ENCODE assay signal across 19 mouse cellular contexts in the genomic region with DNA sequence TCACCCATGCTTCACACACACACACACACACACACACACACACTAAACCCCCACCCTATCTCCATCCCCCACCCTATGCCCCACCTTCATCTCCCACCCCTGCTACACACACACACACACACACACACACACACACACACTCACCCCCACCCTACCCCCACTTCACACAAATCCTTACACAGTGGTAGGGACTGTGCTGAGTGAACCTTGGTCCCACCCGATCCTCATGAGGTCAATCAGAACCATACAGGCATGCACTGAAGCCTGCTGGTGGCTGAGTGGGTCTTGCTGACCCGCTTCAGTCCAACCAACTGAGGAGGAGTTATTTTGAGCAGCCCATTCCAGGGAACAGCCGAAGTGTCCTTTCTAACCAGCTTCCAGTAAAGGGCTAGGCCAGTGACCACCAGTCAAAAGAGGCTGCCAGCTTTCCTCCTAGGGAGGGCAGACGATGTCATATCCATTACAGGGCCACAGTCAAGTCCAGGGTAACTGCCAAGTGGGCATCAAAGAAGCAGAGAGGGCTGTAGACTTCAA. TPM values are rescaled to one million over a fixed set of nuclear protein-coding genes. Genes with fewer than 3 reads are reported as not detected.
DNase-seq lines count a peak whose midpoint lies in the region; ATAC-seq and TF ChIP-seq lines count a peak whose summit lies in the region.
"Had no signal": no experiment of that assay in that cellular context is flagged by ENCODE, and none has a peak within 500 bp of the region (broad histone marks: within the 10 kb centered on the region; RNA-seq: fewer than 3 reads in every experiment).

No protein-coding gene starts in this region.

- no peak overlapping the region for H3K4me2 ChIP-seq in embryonic facial prominence, embryonic 11.5 days (ENCODE audit: low read depth, low read length)
- no peak overlapping the region for H3K4me2 ChIP-seq in hindbrain, postnatal 0 days (ENCODE audit: low read depth, low read length)
- H3K4me2 ChIP-seq in hindbrain, embryonic 12.5 days (replicated peaks), result no peak overlapping the region
- H3K4me2 ChIP-seq in midbrain, embryonic 13.5 days (replicated peaks), result no peak overlapping the region
- no peak overlapping the region for H3K4me2 ChIP-seq in midbrain, embryonic 11.5 days
- H3K4me2 ChIP-seq in midbrain, postnatal 0 days (ENCODE audit: low read depth, low read length, poor library complexity, severe bottlenecking), result no peak overlapping the region
- H3K4me2 ChIP-seq: heart, embryonic 15.5 days had no signal

- H3K4me1 ChIP-seq in embryonic facial prominence, embryonic 11.5 days (ENCODE audit: control insufficient read depth, insufficient read depth, low read length), result no peaks in the 10 kb centered on the region
- H3K4me1 ChIP-seq in embryonic facial prominence, embryonic 10.5 days, result peaks cover 5% of the 10 kb centered on the region; the same call in 1 of the 2 replicates
- H3K4me1 ChIP-seq in hindbrain, postnatal 0 days (ENCODE audit: insufficient read depth, low read length), result no peaks in the 10 kb centered on the region
- no peaks in the 10 kb centered on the region for H3K4me1 ChIP-seq in hindbrain, embryonic 12.5 days
- no peaks in the 10 kb centered on the region for H3K4me1 ChIP-seq in midbrain, embryonic 13.5 days (replicated peaks)
- H3K4me1 ChIP-seq in midbrain, embryonic 11.5 days (ENCODE audit: control insufficient read depth, insufficient read depth, low read length), result no peaks in the 10 kb centered on the region
- no peaks in the 10 kb centered on the region for H3K4me1 ChIP-seq in midbrain, postnatal 0 days (ENCODE audit: insufficient read depth, low read length)

- no peak overlapping the region for H3K27ac ChIP-seq in embryonic facial prominence, embryonic 11.5 days (replicated peaks; ENCODE audit: low read depth, low read length)
- no peak overlapping the region for H3K27ac ChIP-seq in embryonic facial prominence, embryonic 10.5 days (replicated peaks)
- H3K27ac ChIP-seq in hindbrain, postnatal 0 days, result no peak overlapping the region
- H3K27ac ChIP-seq in hindbrain, embryonic 12.5 days, result no peak overlapping the region
- no peak overlapping the region for H3K27ac ChIP-seq in midbrain, embryonic 13.5 days
- H3K27ac ChIP-seq in midbrain, embryonic 11.5 days (ENCODE audit: low read depth, low read length), result no peak overlapping the region
- H3K27ac ChIP-seq in midbrain, postnatal 0 days (ENCODE audit: low read depth, low read length), result no peak overlapping the region
- H3K27ac ChIP-seq: heart, embryonic 15.5 days had no signal

- no peak overlapping the region for H3K4me3 ChIP-seq in embryonic facial prominence, embryonic 11.5 days (ENCODE audit: low read depth, low read length)
- H3K4me3 ChIP-seq in embryonic facial prominence, embryonic 10.5 days, result no peak overlapping the region
- H3K4me3 ChIP-seq in hindbrain, postnatal 0 days (ENCODE audit: low read length), result no peak overlapping the region
- no peak overlapping the region for H3K4me3 ChIP-seq in hindbrain, embryonic 12.5 days
- H3K4me3 ChIP-seq in midbrain, embryonic 13.5 days (replicated peaks), result no peak overlapping the region
- no peak overlapping the region for H3K4me3 ChIP-seq in midbrain, embryonic 11.5 days (ENCODE audit: low read depth, low read length)
- H3K4me3 ChIP-seq in midbrain, postnatal 0 days (ENCODE audit: low read depth, low read length), result no peak overlapping the region
- H3K4me3 ChIP-seq: heart, embryonic 15.5 days; myocyte had no signal

- peak; percentile 74 for ATAC-seq in embryonic facial prominence, embryonic 11.5 days (replicated peaks; ENCODE audit: insufficient number of reproducible peaks, low FRiP score, low TSS enrichment, low read depth)
- peak; percentile 61 for ATAC-seq in hindbrain, postnatal 0 days
- ATAC-seq in hindbrain, embryonic 12.5 days (ENCODE audit: low FRiP score), result no peak
- peak; percentile 62 for ATAC-seq in midbrain, embryonic 13.5 days
- ATAC-seq in midbrain, embryonic 11.5 days (ENCODE audit: low FRiP score), result no peak; the same call in 1 of the 2 replicates
- ATAC-seq in midbrain, postnatal 0 days (ENCODE audit: low FRiP score), result peak; percentile 39; the same call in 1 of the 2 replicates
- ATAC-seq: activated CD4-positive, CD25-positive, alpha-beta regulatory T cell, adult 4 months had no signal

- H3K9ac ChIP-seq in embryonic facial prominence, embryonic 11.5 days (replicated peaks; ENCODE audit: low read length), result no peak overlapping the region
- no peak overlapping the region for H3K9ac ChIP-seq in hindbrain, postnatal 0 days (replicated peaks; ENCODE audit: low read length)
- H3K9ac ChIP-seq in hindbrain, embryonic 12.5 days, result no peak overlapping the region
- no peak overlapping the region for H3K9ac ChIP-seq in midbrain, embryonic 13.5 days (replicated peaks)
- H3K9ac ChIP-seq in midbrain, embryonic 11.5 days (ENCODE audit: low read length), result no peak overlapping the region
- H3K9ac ChIP-seq in midbrain, postnatal 0 days (replicated peaks; ENCODE audit: low read length, poor library complexity, severe bottlenecking), result no peak overlapping the region
- H3K9ac ChIP-seq: heart, embryonic 15.5 days had no signal

- 78% methylated on average over 4 of the region's 4 CpGs for WGBS in embryonic facial prominence, embryonic 11.5 days
- WGBS in embryonic facial prominence, embryonic 10.5 days, result 77% methylated on average over 4 of the region's 4 CpGs
- WGBS in hindbrain, postnatal 0 days, result 71% methylated on average over 4 of the region's 4 CpGs
- WGBS in hindbrain, embryonic 12.5 days, result 84% methylated on average over 4 of the region's 4 CpGs
- 85% methylated on average over 4 of the region's 4 CpGs for WGBS in midbrain, embryonic 13.5 days
- 80% methylated on average over 4 of the region's 4 CpGs for WGBS in midbrain, embryonic 11.5 days
- WGBS in midbrain, postnatal 0 days, result 78% methylated on average over 4 of the region's 4 CpGs

- no peaks in the 10 kb centered on the region for H3K36me3 ChIP-seq in embryonic facial prominence, embryonic 11.5 days (replicated peaks; ENCODE audit: control insufficient read depth, insufficient read depth, low read depth, low read length)
- no peaks in the 10 kb centered on the region for H3K36me3 ChIP-seq in embryonic facial prominence, embryonic 10.5 days (replicated peaks)
- H3K36me3 ChIP-seq in hindbrain, postnatal 0 days (ENCODE audit: insufficient read depth, low read length), result no peaks in the 10 kb centered on the region
- H3K36me3 ChIP-seq in hindbrain, embryonic 12.5 days, result no peaks in the 10 kb centered on the region
- H3K36me3 ChIP-seq in midbrain, embryonic 13.5 days, result no peaks in the 10 kb centered on the region
- H3K36me3 ChIP-seq in midbrain, embryonic 11.5 days (ENCODE audit: control insufficient read depth, insufficient read depth, low read length), result no peaks in the 10 kb centered on the region
- no peaks in the 10 kb centered on the region for H3K36me3 ChIP-seq in midbrain, postnatal 0 days (ENCODE audit: insufficient read depth, low read length)
- H3K36me3 ChIP-seq: heart, embryonic 15.5 days had no signal

- H3K27me3 ChIP-seq in embryonic facial prominence, embryonic 11.5 days (ENCODE audit: control insufficient read depth, insufficient read depth, low read length), result no peaks in the 10 kb centered on the region
- H3K27me3 ChIP-seq in embryonic facial prominence, embryonic 10.5 days (replicated peaks; ENCODE audit: low read depth, poor library complexity, severe bottlenecking), result no peaks in the 10 kb centered on the region
- H3K27me3 ChIP-seq in hindbrain, postnatal 0 days (ENCODE audit: insufficient read depth, low read length), result no peaks in the 10 kb centered on the region
- 0 out of 2 replicates have a peak, but pooled peaks cover 4% of the 10 kb centered on the region for H3K27me3 ChIP-seq in hindbrain, embryonic 12.5 days
- H3K27me3 ChIP-seq in midbrain, embryonic 13.5 days, result no peaks in the 10 kb centered on the region
- H3K27me3 ChIP-seq in midbrain, embryonic 11.5 days (ENCODE audit: control insufficient read depth, insufficient read depth, low read length), result no peaks in the 10 kb centered on the region
- H3K27me3 ChIP-seq in midbrain, postnatal 0 days (ENCODE audit: insufficient read depth, low read length), result no peaks in the 10 kb centered on the region
- H3K27me3 ChIP-seq: heart, embryonic 15.5 days had no signal

- TF ChIP-seq CTCF in hindbrain, postnatal 0 days (IDR thresholded peaks at IDR 0.05; ENCODE audit: low read depth), result no peak
- TF ChIP-seq CTCF in midbrain, postnatal 0 days (IDR thresholded peaks at IDR 0.05), result no peak

- DNase-seq in embryonic facial prominence, embryonic 11.5 days (ENCODE audit: low spot score), result no peak
- DNase-seq in embryonic facial prominence, embryonic 10.5 days (ENCODE audit: low spot score), result no peak
- DNase-seq in hindbrain, postnatal 0 days (ENCODE audit: low spot score), result no peak
- DNase-seq in midbrain, embryonic 11.5 days (ENCODE audit: low spot score, missing footprints), result no peak
- peak; percentile 17 for DNase-seq in midbrain, postnatal 0 days (ENCODE audit: low spot score)
- DNase-seq in thymus, postnatal 14 days, result no peak
- DNase-seq: adrenal gland, postnatal 25 days; cerebellum, adult 9-10 months; kidney, postnatal 10 days; liver; lung, adult 18-20 months had no signal

- H3K9me3 ChIP-seq in embryonic facial prominence, embryonic 11.5 days (replicated peaks; ENCODE audit: control insufficient read depth, low read length), result no peaks in the 10 kb centered on the region
- H3K9me3 ChIP-seq in embryonic facial prominence, embryonic 10.5 days, result no peaks in the 10 kb centered on the region
- H3K9me3 ChIP-seq in hindbrain, postnatal 0 days (ENCODE audit: low read length), result no peaks in the 10 kb centered on the region
- H3K9me3 ChIP-seq in hindbrain, embryonic 12.5 days (replicated peaks), result 0 out of 2 replicates have a peak, but pooled peaks cover 3% of the 10 kb centered on the region
- H3K9me3 ChIP-seq in midbrain, embryonic 13.5 days, result no peaks in the 10 kb centered on the region
- no peaks in the 10 kb centered on the region for H3K9me3 ChIP-seq in midbrain, embryonic 11.5 days (ENCODE audit: control insufficient read depth, low read length)
- no peaks in the 10 kb centered on the region for H3K9me3 ChIP-seq in midbrain, postnatal 0 days (ENCODE audit: low read length)
- H3K9me3 ChIP-seq: heart, embryonic 15.5 days had no signal

RNA-seq across cellular contexts. Expression of gene Mepe, which starts 3.3 kb away (rescaled TPM):
- polyA plus RNA-seq in embryonic facial prominence, embryonic 11.5 days (2014; fragmentation: Nextera tagmentation; extraction: Ambion mirVana), result not detected in 2 replicates
- not detected in 2 replicates for polyA plus RNA-seq in embryonic facial prominence, embryonic 10.5 days (2016; fragmentation: Nextera tagmentation; extraction: Ambion mirVana)
- total RNA-seq in hindbrain, postnatal 0 days (2014; rRNA removed), result not detected in 2 replicates
- polyA plus RNA-seq in hindbrain, postnatal 0 days (2015; fragmentation: Nextera tagmentation; extraction: Ambion mirVana), result not detected in 2 replicates
- not detected in 2 replicates for polyA plus RNA-seq in hindbrain, embryonic 12.5 days (2016; fragmentation: Nextera tagmentation; extraction: Ambion mirVana)
- polyA plus RNA-seq in midbrain, embryonic 13.5 days (2015; fragmentation: Nextera tagmentation; extraction: Ambion mirVana), result not detected in 2 replicates
- not detected in 2 replicates for polyA plus RNA-seq in midbrain, embryonic 11.5 days (2014; fragmentation: Nextera tagmentation; extraction: Ambion mirVana)
- not detected in 2 replicates for total RNA-seq in midbrain, postnatal 0 days (2014; rRNA removed)
- not detected in 2 replicates for polyA plus RNA-seq in midbrain, postnatal 0 days (2015; fragmentation: Nextera tagmentation; extraction: Ambion mirVana)
- total RNA-seq: adrenal gland, postnatal 25 days; gastrocnemius, adult 18-20 months; granulocyte monocyte progenitor cell, adult 5-6 weeks; megakaryocyte progenitor cell, adult 5-6 weeks had no signal
- polyA plus RNA-seq: activated CD4-positive, CD25-positive, alpha-beta regulatory T cell, adult 4 months; heart, embryonic 15.5 days; myocyte had no signal

RNA-seq across cellular contexts. Expression of gene Ibsp, which starts 29.4 kb away (rescaled TPM):
- 0.10 and 0.32 TPM in 2 replicates for polyA plus RNA-seq in embryonic facial prominence, embryonic 11.5 days (2014; fragmentation: Nextera tagmentation; extraction: Ambion mirVana)
- polyA plus RNA-seq in embryonic facial prominence, embryonic 10.5 days (2016; fragmentation: Nextera tagmentation; extraction: Ambion mirVana), result 0.20 and 0.28 TPM in 2 replicates
- total RNA-seq in hindbrain, postnatal 0 days (2014; rRNA removed), result 0.37 TPM in 1 of 2 replicates, not detected in the other
- polyA plus RNA-seq in hindbrain, postnatal 0 days (2015; fragmentation: Nextera tagmentation; extraction: Ambion mirVana), result 0.20 TPM in 1 of 2 replicates, not detected in the other
- polyA plus RNA-seq in hindbrain, embryonic 12.5 days (2016; fragmentation: Nextera tagmentation; extraction: Ambion mirVana), result 0.14 TPM in 1 of 2 replicates, not detected in the other
- polyA plus RNA-seq in midbrain, embryonic 13.5 days (2015; fragmentation: Nextera tagmentation; extraction: Ambion mirVana), result 0.12 TPM in 1 of 2 replicates, not detected in the other
- polyA plus RNA-seq in midbrain, embryonic 11.5 days (2014; fragmentation: Nextera tagmentation; extraction: Ambion mirVana), result not detected in 2 replicates
- 0.16 TPM in 1 of 2 replicates, not detected in the other for total RNA-seq in midbrain, postnatal 0 days (2014; rRNA removed)
- polyA plus RNA-seq in midbrain, postnatal 0 days (2015; fragmentation: Nextera tagmentation; extraction: Ambion mirVana), result 0.10 TPM in 1 of 2 replicates, not detected in the other
- total RNA-seq: adrenal gland, postnatal 25 days; gastrocnemius, adult 18-20 months; megakaryocyte progenitor cell, adult 5-6 weeks had no signal
- polyA plus RNA-seq: activated CD4-positive, CD25-positive, alpha-beta regulatory T cell, adult 4 months had no signal

Comparison
In these comparisons a context has a peak if more than half of its experiments do, and no peak if none do; other contexts are left out.
1. ATAC-seq: peak in embryonic facial prominence, embryonic 11.5 days (single experiment), hindbrain, postnatal 0 days (single experiment), midbrain, embryonic 13.5 days (single experiment) and midbrain, postnatal 0 days (single experiment); none in hindbrain, embryonic 12.5 days (single experiment) and midbrain, embryonic 11.5 days (single experiment).